Mouse (Mus musculus) gastrocnemius, postnatal 25 days (tissue): ENCODE results near the gene Itga9. TPM values are rescaled to one million over a fixed set of nuclear protein-coding genes. Genes with fewer than 3 reads are reported as not detected.

Experiments used
- DNase-seq: peaks from one replicate; pipeline ENCODE4 v3.0.0; 2022
- total RNA-seq, 2 experiments: library from RNA; stranded (reverse); gene quantifications; 1 replicate in 1 of 2; 2 replicates in 1 of 2; pipeline ENCODE4 v1.2.3; 2021

Gene Itga9
- total RNA-seq, 2 experiments from 2014 or later = 6.9 to 8.3 TPM

- DNase-seq = no peak
These were observed 46.9 kb downstream of the Itga9 start for GRCm38 (mm10) chr9:118653436-118653835.

DNA sequence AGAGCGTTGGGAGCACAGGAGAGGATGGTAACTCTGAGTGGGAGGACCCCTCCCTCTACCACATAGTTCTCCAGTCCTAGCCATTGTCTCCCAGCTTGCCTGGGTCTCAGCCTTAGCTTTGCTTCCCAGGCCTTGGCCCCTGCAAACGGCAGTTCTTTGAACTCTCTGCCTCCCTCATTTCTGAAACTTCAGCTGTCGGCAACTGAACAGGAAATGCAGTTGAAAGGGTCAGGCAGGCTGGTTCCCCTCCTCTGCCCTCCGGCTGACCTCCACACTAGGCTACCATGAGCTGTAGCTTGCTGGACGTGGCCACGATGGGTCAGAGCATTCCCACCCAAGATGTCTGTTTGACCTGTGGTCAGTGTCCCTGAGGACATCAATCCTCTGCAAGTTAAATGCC lies 48.5 kb downstream of the Itga9 start:
- DNase-seq = no peak

DNA sequence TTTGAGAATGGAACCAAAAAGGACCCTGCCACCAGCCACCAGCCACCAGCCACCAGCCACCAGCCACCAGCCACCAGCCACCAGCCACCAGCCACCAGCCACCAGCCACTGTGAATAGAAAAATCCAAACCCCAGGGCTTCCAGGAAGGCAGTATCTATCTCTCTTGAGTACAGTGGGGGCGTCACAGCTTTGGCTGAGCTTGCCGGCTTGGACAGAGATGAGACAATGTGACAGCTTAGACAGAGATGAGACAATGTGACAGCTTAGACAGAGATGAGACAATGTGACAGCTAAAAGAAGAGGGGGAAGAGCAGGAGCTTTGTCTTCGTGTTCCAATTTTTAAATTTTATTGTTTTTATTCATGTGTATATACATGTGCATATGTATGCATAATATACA lies 49.2 kb downstream of the Itga9 start:
- DNase-seq = no peak

GRCm38 (mm10) chr9:118658159-118658558 lies 51.7 kb downstream of the Itga9 start:
- DNase-seq = no peak

DNA sequence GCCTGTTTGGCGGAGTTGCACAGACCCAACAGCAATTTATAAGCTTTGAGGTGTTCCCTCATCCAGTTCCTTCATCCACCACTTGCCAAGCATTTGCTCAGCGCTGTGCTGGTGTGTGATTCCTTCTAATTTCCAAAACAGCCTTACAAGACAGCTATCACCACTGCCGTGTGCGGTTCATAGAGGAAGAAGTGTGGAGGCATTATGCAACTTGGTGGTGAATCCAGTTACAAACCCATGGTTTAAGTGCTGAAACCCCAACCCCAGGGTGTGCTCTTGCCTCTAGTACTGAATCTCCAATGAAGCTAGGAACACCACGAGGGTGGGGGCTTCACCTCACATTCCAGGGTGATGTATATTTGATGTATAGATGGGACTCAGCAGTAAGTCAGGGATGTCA lies 53.3 kb downstream of the Itga9 start:
- DNase-seq = no peak

DNA sequence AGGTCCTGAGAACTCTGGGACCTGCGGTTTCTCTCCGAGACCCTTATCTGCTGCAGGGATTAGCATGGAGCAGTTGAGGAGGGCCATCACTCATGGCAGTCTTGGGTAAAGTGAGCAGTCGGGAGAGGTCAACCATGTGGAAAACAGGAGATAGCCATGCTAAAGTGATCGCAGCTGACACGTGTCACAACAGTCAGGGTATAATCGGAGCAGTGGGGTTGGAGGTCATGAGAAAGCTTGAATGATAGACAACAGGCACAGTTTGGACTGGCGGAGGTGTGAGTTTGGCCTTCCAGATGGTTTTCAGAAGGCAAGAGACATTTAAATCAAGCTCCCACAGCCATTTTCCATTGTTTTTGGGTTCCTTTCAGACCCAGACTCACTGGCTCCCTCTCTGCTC lies 53.8 kb downstream of the Itga9 start:
- no peak for DNase-seq

DNA sequence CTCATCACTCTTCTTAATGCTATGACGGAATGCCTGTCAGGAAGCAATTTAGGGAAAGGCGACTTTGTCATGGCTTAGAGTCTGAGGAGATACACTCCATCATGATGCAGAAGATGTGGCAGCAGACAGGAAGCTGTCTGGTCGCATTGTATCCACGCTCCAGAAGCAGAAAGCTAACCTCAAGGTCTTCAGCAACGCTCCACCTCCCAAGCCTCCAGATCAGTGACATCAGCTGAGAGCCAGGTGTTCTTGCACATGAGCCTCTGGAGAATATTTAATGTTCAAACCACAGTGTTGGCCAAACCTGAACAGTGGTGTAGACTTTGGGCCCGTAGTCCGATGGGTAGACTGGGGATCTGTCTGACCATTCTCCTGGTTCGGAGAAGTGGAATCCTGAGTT lies 55.5 kb downstream of the Itga9 start:
- DNase-seq = no peak

DNA sequence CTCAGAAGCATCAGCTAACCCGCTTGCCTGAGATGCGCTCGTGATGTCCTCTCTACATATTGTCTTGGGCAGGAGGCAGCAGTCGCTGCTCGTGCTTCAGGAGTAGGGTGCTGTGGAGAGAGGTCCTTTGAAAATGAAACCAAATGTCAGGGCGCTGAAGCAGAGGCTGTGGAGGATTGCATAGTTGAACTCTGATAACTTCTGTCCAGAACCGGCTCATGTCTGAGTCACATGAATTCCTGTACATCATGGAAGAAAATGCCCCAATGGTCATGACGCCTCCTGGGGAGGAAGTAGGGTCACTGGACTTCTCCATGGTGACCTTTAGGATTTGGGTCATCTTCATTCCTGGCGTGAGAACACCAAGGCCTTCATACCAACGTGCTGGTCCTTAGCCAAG lies 56.0 kb downstream of the Itga9 start:
- DNase-seq = no peak

GRCm38 (mm10) chr9:118663938-118664337 lies 57.4 kb downstream of the Itga9 start:
- no peak for DNase-seq

- no peak for DNase-seq
These were observed 59.6 kb downstream of the Itga9 start for GRCm38 (mm10) chr9:118666069-118666468.

- DNase-seq = no peak
These were observed 63.2 kb downstream of the Itga9 start for GRCm38 (mm10) chr9:118669696-118670095.

DNA sequence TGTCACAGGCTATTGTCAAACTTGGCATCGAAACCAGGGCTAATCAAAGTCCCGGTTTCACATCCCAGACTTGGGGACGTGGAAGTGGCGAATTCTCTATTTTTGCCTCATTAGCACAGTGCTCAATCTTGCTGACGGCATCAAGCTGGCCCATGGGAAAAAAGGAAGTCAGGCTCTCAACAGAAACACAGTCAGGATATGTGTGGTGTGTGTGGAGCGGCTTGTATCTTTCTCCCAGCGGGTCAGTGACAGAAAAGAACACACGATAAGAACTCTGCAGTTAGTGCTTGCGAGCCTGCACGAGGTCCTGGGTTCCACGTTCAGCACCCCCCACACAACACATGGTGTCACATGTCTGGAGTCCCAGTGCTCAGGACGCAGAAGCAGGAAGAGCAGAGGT lies 67.8 kb downstream of the Itga9 start:
- DNase-seq = no peak

GRCm38 (mm10) chr9:118674761-118675160 lies 68.3 kb downstream of the Itga9 start:
- no peak for DNase-seq

- DNase-seq = no peak
These were observed 69.2 kb downstream of the Itga9 start for GRCm38 (mm10) chr9:118675573-118676170.

- no peak for DNase-seq
These were observed 70.2 kb downstream of the Itga9 start for GRCm38 (mm10) chr9:118676692-118677091.

- no peak for DNase-seq
These were observed 70.9 kb downstream of the Itga9 start for GRCm38 (mm10) chr9:118677349-118677748.

DNA sequence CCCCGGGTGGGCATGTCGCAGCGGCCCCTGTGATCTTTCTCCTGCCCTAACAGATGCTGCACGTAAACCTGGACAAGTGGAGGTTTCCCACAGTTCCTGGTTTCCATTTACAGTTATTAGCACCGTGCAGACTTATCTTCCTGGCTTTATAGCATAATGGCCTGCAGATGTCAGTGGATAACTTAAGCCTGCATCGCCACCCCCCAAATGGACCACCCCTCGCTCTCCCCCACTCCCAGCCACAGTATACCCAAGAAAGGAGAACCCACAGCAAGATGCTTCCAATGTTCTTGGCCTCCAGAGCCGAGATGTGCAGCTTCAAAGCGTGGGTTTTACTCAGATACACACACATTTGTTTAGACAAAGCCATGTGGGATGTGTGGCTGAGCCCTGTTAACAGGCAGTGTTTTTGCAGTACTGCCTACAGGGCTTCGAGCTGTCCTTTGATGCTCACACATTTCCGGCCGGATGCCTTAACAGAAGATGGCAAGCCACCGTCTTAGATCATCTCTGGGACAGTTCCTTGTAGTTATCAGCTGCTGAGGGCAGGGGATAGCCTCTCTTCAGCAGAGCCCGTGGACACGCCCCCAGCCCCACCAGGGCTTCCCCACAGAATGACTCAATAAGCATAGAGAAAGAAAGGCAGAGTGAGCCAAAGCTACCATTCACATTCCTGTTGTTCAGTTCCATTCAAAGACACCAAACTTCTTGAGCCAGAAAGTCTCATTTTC lies 71.7 kb downstream of the Itga9 start:
- peak; percentile 25 for DNase-seq

GRCm38 (mm10) chr9:118678759-118679158 lies 72.3 kb downstream of the Itga9 start:
- DNase-seq = no peak

DNA sequence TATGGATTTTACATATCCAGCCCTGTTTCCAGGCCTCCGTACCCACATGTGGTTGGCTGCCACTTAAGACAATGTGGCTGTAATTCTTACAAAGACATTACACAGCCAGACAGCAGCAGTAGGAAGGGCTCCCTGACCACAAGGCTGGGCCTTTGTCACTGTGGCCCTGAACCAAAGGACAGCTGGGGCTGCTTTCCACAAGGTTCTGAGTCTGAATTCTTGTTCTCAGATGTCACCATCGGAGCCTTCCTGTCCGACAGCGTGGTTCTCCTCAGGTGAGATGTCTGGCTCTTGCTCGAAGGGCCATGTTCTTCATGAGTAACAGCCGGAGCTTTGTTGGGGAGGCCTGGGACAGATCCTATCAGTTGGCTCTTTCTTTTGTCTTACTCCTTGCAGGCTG lies 75.0 kb downstream of the Itga9 start:
- DNase-seq = no peak

DNA sequence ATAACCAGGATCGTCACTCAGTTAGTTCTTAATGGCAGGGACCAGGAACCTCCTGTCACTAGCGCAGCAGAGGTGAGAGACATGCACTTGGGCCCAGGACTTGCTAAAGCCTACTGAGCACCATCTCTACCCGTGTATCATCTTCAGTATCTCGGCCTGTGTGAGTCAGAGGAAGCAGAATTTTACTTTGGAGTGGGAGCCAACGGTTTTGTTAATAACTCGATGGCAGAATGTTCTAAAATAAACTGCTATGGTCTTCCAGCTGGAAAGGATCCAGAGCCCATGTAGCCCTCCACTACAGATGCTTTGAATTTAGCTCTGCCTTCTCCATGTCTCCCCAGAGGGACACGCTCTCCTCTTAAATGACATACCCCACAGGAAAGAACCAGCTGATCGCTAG lies 75.7 kb downstream of the Itga9 start:
- no peak for DNase-seq

GRCm38 (mm10) chr9:118683507-118683906 lies 77.0 kb downstream of the Itga9 start:
- no peak for DNase-seq

DNA sequence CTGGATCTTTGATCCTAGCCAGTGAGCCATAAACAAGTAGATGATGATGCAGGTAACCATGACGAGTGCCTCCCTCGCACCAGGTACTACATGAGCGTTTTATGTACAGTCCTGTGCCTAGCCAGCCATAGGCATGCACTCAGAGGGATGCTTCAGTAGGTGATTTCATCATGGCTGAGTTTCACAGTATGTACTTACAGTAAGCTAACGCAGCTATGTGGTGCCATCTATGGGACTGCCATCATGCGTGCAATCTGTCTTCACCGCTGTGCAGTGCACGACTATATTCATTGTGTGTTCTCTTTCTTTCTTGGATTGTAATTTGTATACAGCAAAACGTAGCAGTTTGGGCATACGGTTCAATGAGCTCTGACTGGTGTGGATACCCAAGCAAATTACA lies 77.9 kb downstream of the Itga9 start:
- no peak for DNase-seq

DNA sequence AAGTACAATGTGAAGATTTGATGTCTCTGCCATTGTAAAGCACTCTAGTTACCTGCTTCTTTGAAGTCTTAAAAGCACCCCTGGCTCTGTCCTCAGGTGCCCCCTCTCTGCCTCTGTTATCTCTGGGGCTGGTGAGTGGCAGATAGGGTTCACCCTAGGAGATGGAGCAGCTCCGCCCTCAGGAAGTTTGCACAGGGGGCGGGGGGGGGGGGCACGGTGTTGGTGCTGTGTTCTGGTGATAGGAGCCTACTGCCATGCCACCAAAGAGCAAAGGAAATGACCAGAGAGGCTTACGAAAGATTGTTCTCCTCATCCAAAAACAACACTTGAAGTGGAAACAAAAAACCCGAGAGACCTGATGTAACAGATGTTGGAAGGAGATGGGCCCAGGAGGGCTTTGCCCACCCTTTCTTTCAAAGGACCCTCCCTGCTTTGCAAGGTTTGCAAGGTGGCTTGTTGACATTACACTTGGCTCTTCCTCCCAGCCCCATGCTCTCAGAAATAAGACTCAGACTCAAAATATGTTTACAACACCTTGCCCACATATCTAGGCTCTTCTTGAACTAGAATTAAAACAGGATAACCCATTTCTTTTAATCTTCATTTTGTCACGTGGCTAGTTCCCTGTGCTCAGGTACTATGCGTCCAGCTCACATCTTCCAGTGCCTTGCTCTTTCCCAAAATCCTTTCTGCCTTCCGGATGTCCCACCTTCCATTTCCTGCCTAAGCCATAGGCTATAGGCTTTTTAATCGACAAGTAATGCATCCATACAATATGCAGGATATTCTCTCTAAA lies 79.9 kb downstream of the Itga9 start:
- DNase-seq = no peak
